Comparison of ENCODE assay signal across 8 mouse cellular contexts in the genomic region with DNA sequence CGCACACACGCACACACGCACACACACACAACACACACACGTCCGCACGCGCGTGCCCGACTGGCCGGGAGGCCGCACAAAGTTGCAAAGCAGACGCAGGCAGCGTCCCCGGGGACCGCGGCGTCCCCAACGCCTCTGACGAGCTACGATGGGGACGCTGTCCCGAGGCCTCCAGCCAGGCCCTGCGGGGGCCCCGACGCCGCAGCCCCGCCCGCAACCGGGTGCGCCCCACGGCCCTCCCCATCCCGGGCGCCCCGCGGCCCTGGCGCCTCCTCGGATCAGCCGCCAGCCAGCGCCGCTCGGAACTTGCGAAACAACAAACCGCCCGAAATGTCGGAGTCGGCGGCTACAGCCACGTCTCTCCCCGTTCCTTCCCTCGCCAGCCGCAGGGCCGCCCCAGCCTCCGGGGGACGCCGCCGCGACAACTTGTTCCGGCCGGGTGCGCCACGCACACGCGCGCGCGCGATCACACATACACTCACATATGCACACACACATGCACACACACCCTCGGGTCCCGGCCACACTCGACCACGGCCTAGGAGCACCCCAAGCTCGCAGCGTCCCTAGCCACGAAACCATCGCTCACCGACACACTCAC. TPM values are rescaled to one million over a fixed set of nuclear protein-coding genes. Genes with fewer than 3 reads are reported as not detected.
DNase-seq lines count a peak whose midpoint lies in the region; ATAC-seq lines count a peak whose summit lies in the region.

No protein-coding gene starts in this region.

- WGBS in forebrain, embryonic 10.5 days, result under 1% methylated on average over 74 of the region's 76 CpGs
- WGBS in limb, embryonic 13.5 days, result under 1% methylated on average over 58 of the region's 76 CpGs
- WGBS in midbrain, embryonic 14.5 days, result under 1% methylated on average over 74 of the region's 76 CpGs

- H3K9ac ChIP-seq in limb, embryonic 13.5 days, result peak overlapping the region; percentile 82
- H3K9ac ChIP-seq in midbrain, embryonic 14.5 days (replicated peaks; ENCODE audit: low read length), result peak overlapping the region; percentile 68

- intact Hi-C loops in left cerebral cortex, postnatal 14 days (cut with DNase I), result loop anchor here (5.0 to 10.0 kb wide), 3 partner anchors 350 to 1042 kb away; partner anchors contain the start of gene Sdc3
- intact Hi-C loops in heart, postnatal 36 days (cut with DNase I), result loop anchor here (5.0 to 10.0 kb wide), 2 partner anchors 405 to 472 kb away; no protein-coding TSS in a partner anchor

- H3K4me2 ChIP-seq in limb, embryonic 13.5 days (replicated peaks), result peak overlapping the region; percentile 98
- H3K4me2 ChIP-seq in midbrain, embryonic 14.5 days (ENCODE audit: low read length), result peak overlapping the region; percentile 99

- peaks cover 67% of the 10 kb centered on the region for H3K4me1 ChIP-seq in forebrain, embryonic 10.5 days
- peaks cover 40% of the 10 kb centered on the region for H3K4me1 ChIP-seq in limb, embryonic 13.5 days
- H3K4me1 ChIP-seq in midbrain, embryonic 14.5 days (ENCODE audit: control insufficient read depth, insufficient read depth, low read length), result peaks cover 11% of the 10 kb centered on the region; the same call in 1 of the 2 replicates

- no peaks in the 10 kb centered on the region for H3K9me3 ChIP-seq in forebrain, embryonic 10.5 days
- H3K9me3 ChIP-seq in limb, embryonic 13.5 days, result no peaks in the 10 kb centered on the region
- H3K9me3 ChIP-seq in midbrain, embryonic 14.5 days (ENCODE audit: control insufficient read depth, low read length), result no peaks in the 10 kb centered on the region

- H3K27ac ChIP-seq in forebrain, embryonic 10.5 days, result peak overlapping the region; percentile 87
- no peak overlapping the region for H3K27ac ChIP-seq in limb, embryonic 13.5 days
- H3K27ac ChIP-seq in midbrain, embryonic 14.5 days (replicated peaks; ENCODE audit: low read depth, low read length), result no peak overlapping the region

- peaks cover 73% of the 10 kb centered on the region for H3K27me3 ChIP-seq in forebrain, embryonic 10.5 days (ENCODE audit: poor library complexity, severe bottlenecking)
- H3K27me3 ChIP-seq in limb, embryonic 13.5 days, result peaks cover 41% of the 10 kb centered on the region
- peaks cover 22% of the 10 kb centered on the region for H3K27me3 ChIP-seq in midbrain, embryonic 14.5 days (ENCODE audit: control insufficient read depth, insufficient read depth, low read length)

- peak; percentile 24 to 39 for DNase-seq in left cerebral cortex, adult 18-20 months (ENCODE audit: low spot score in 2 of 2)
- DNase-seq in left cerebral cortex, postnatal 14 days (ENCODE audit: low spot score in 2 of 2), result no peak
- peak; percentile 69 to 72 for DNase-seq in adrenal gland, postnatal 36 days
- DNase-seq in forebrain, embryonic 10.5 days (ENCODE audit: extremely low spot score, low spot score), result peak; percentile 56
- DNase-seq in heart, postnatal 36 days, result peak; percentile 51 to 64
- peak; percentile 73 for DNase-seq in midbrain, embryonic 14.5 days
- peak; percentile 64 for DNase-seq in thymus, postnatal 4 days

- H3K4me3 ChIP-seq in forebrain, embryonic 10.5 days, result peak overlapping the region; percentile 84
- peak overlapping the region; percentile 69 for H3K4me3 ChIP-seq in limb, embryonic 13.5 days
- H3K4me3 ChIP-seq in midbrain, embryonic 14.5 days (replicated peaks; ENCODE audit: low read depth, low read length), result peak overlapping the region; percentile 59

- H3K36me3 ChIP-seq in forebrain, embryonic 10.5 days (replicated peaks), result no peaks in the 10 kb centered on the region
- no peaks in the 10 kb centered on the region for H3K36me3 ChIP-seq in limb, embryonic 13.5 days
- H3K36me3 ChIP-seq in midbrain, embryonic 14.5 days (ENCODE audit: control insufficient read depth, insufficient read depth, low read length), result no peaks in the 10 kb centered on the region

- no peak for ATAC-seq in limb, embryonic 13.5 days (ENCODE audit: low FRiP score, low read depth)
- peak; percentile 28; the same call in 1 of the 2 replicates for ATAC-seq in midbrain, embryonic 14.5 days (ENCODE audit: low FRiP score, low TSS enrichment)

RNA-seq across cellular contexts. Expression of gene Ptpru, which starts 1.1 kb away (rescaled TPM):
- 10 to 100 TPM; 33.2 to 47.6 TPM for total RNA-seq in left cerebral cortex, adult 18-20 months (2021)
- total RNA-seq in left cerebral cortex, postnatal 14 days (2021), result 10 to 100 TPM; 63.8 to 64.9 TPM
- 10 to 100 TPM; 34.2 to 75.7 TPM for total RNA-seq in adrenal gland, postnatal 36 days (2021)
- 26.5 and 27.0 TPM in 2 replicates for polyA plus RNA-seq in forebrain, embryonic 10.5 days (2016; fragmentation: Nextera tagmentation; extraction: Ambion mirVana)
- total RNA-seq in heart, postnatal 36 days (2021), result 1 to 10 TPM; 4.3 to 5.9 TPM
- 14.6 and 20.0 TPM in 2 replicates for polyA plus RNA-seq in limb, embryonic 13.5 days (2015; fragmentation: Nextera tagmentation; extraction: Ambion mirVana)
- polyA plus RNA-seq in midbrain, embryonic 14.5 days (2014; fragmentation: Nextera tagmentation; extraction: Ambion mirVana), result 18.0 and 20.8 TPM in 2 replicates

RNA-seq across cellular contexts. Expression of gene Mecr, which starts 6.3 kb away (rescaled TPM):
- 10 to 100 TPM; 28.9 to 31.7 TPM for total RNA-seq in left cerebral cortex, adult 18-20 months (2021)
- 10 to 100 TPM; 31.6 to 34.7 TPM for total RNA-seq in left cerebral cortex, postnatal 14 days (2021)
- 10 to 100 TPM; 83.5 to 85.4 TPM for total RNA-seq in adrenal gland, postnatal 36 days (2021)
- polyA plus RNA-seq in forebrain, embryonic 10.5 days (2016; fragmentation: Nextera tagmentation; extraction: Ambion mirVana), result 57.6 and 60.2 TPM in 2 replicates
- 10 to 100 TPM; 28.2 TPM for total RNA-seq in heart, postnatal 36 days (2021)
- 40.5 and 44.1 TPM in 2 replicates for polyA plus RNA-seq in limb, embryonic 13.5 days (2015; fragmentation: Nextera tagmentation; extraction: Ambion mirVana)
- polyA plus RNA-seq in midbrain, embryonic 14.5 days (2014; fragmentation: Nextera tagmentation; extraction: Ambion mirVana), result 29.9 and 30.8 TPM in 2 replicates

RNA-seq across cellular contexts. Expression of gene Srsf4, which starts 36.4 kb away (rescaled TPM):
- 10 to 100 TPM; 67.1 to 68.0 TPM for total RNA-seq in left cerebral cortex, adult 18-20 months (2021)
- 10 to 100 TPM; 67.2 to 78.6 TPM for total RNA-seq in left cerebral cortex, postnatal 14 days (2021)
- total RNA-seq in adrenal gland, postnatal 36 days (2021), result 10 to 100 TPM; 59.3 to 63.3 TPM
- polyA plus RNA-seq in forebrain, embryonic 10.5 days (2016; fragmentation: Nextera tagmentation; extraction: Ambion mirVana), result 152 and 155 TPM in 2 replicates
- total RNA-seq in heart, postnatal 36 days (2021), result 10 to 100 TPM; 33.5 to 35.3 TPM
- polyA plus RNA-seq in limb, embryonic 13.5 days (2015; fragmentation: Nextera tagmentation; extraction: Ambion mirVana), result 123 and 129 TPM in 2 replicates
- polyA plus RNA-seq in midbrain, embryonic 14.5 days (2014; fragmentation: Nextera tagmentation; extraction: Ambion mirVana), result 91.8 and 121 TPM in 2 replicates

Comparison
In these comparisons a context has a peak if more than half of its experiments do, and no peak if none do; other contexts are left out.
1. DNase-seq: peak in left cerebral cortex, adult 18-20 months (2 of 2), adrenal gland, postnatal 36 days (2 of 2), forebrain, embryonic 10.5 days (single experiment), heart, postnatal 36 days (2 of 2), midbrain, embryonic 14.5 days (single experiment) and thymus, postnatal 4 days (single experiment); none in left cerebral cortex, postnatal 14 days (0 of 2).
2. RNA of gene Ptpru, which starts 1.1 kb away (total RNA-seq): 34.2 to 75.7 TPM in adrenal gland, postnatal 36 days, 63.8 to 64.9 TPM in left cerebral cortex, postnatal 14 days and 33.2 to 47.6 TPM in left cerebral cortex, adult 18-20 months; 4.3 to 5.9 TPM in heart, postnatal 36 days; every median in the first group is over 4 times any median in the second.
3. Peak in every context shown above with its lines, with median percentiles within 50 percentile points of each other: H3K4me3 ChIP-seq.